Mouse (Mus musculus) stomach, embryonic 14.5 days (tissue): Measurements from ENCODE around the gene Grm4. TPM values are rescaled to one million over a fixed set of nuclear protein-coding genes. Genes with fewer than 3 reads are reported as not detected.

Experiments used
- ATAC-seq: fragments of 200-750 bp; cut with Nextera tagmentation; 2 replicates; pipeline ENCODE4 v1.8.0; 2017; ENCODE audit warnings: low read depth, moderate TSS enrichment; ENCODE audit not compliant: insufficient number of reproducible peaks, insufficient read depth, low FRiP score
- H3K27ac ChIP-seq: fragments of 300-500 bp; sonication (generic); 2 replicates; pipeline ENCODE4 v1.5.1; 2014; ENCODE audit warnings: mild to moderate bottlenecking, low read length, moderate library complexity, mixed read lengths
- H3K27me3 ChIP-seq: fragments of 300-500 bp; sonication (generic); 2 replicates; pipeline ENCODE4 v1.6.1; 2014; ENCODE audit warnings: low read length, control low read depth, mixed read lengths; ENCODE audit not compliant: control insufficient read depth, insufficient read depth
- H3K36me3 ChIP-seq: fragments of 300-500 bp; sonication (generic); 2 replicates; pipeline ENCODE4 v1.6.1; 2014; ENCODE audit warnings: mild to moderate bottlenecking, control low read depth, low read length, moderate library complexity, mixed read lengths; ENCODE audit not compliant: control insufficient read depth, insufficient read depth
- H3K4me1 ChIP-seq: fragments of 300-500 bp; sonication (generic); 2 replicates; pipeline ENCODE4 v1.6.1; 2014; ENCODE audit warnings: low read length, control low read depth, mixed read lengths; ENCODE audit not compliant: control insufficient read depth, insufficient read depth
- H3K4me2 ChIP-seq: fragments of 300-500 bp; sonication (generic); replicated peaks from 2 replicates; pipeline ENCODE4 v1.6.1; 2014; ENCODE audit warnings: low read depth, low read length, control low read depth
- H3K4me3 ChIP-seq: fragments of 300-500 bp; sonication (generic); 2 replicates; pipeline ENCODE4 v1.5.1; 2014; ENCODE audit warnings: low read depth, low read length, control low read depth
- H3K9ac ChIP-seq: fragments of 300-500 bp; sonication (generic); replicated peaks from 2 replicates; pipeline ENCODE4 v1.6.1; 2014; ENCODE audit warnings: low read depth, mild to moderate bottlenecking, control low read depth, low read length, moderate library complexity, mixed read lengths
- H3K9me3 ChIP-seq: fragments of 300-500 bp; sonication (generic); 2 replicates; pipeline ENCODE4 v1.6.1; 2016; ENCODE audit warnings: low read depth, low read length, control low read depth; ENCODE audit not compliant: control insufficient read depth
- WGBS: fragments of 180-500 bp; shearing (Covaris S2); extraction: QIAGEN DNeasy Blood & Tissue Kit; methylation state at CpG from one replicate; pipeline ENCODE4 v1.1.7; 2014; 5-methylcytosine and 5-hydroxymethylcytosine counted together
- polyA plus RNA-seq: library from polyadenylated mRNA; unstranded; fragments of >200 nt; fragmentation: Nextera tagmentation; extraction: Ambion mirVana; gene quantifications from 2 replicates; pipeline ENCODE4 v1.2.1, GENCODE M21; 2014

Gene Grm4
- polyA plus RNA-seq, 1 experiment from 2014 or later = 0.17 TPM

DNA sequence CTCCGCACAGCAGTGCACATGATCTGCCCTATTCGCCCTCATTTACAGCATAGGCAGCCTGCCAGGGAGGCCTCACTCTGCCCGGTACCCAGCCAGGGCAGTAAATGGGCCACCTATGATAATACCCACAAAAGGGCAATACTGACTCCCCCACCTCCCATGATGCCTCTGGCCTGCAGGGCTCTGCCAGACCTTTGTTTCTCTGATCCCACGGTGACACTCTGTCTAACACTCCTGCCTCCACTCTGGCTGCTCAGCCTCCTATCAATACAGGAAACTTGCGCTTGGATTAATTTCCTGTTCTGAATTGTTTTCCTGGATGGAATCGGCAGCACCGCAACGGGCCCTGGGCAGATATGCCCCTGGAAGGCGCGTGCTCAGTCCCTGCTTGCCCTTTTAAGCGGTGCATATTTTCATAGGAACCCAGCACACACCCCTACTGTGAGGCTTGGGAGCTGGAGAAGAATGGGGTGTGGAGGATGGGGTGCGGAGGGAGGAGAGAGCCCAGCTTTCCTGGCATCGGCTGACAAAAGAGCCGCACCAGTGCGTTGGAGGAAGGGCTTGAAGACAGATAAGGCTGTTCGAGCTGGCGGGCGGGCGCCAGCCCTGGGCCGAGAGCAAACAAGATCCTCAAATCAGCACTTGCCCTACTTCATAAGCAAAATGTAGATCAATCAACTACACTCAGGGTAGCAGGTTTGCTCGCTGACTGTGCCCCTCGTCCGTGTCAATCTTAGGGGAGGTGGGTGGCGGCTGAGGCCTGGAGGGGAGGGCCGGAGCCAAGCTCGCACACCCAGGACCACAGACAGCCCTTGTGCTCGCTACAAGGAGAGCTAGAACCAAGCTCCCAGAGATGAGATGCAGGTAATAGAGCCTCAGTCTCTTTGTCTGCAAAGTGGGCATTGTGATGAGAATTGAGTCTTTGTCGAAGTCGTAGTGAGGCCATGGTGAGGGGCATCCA, 40.8 kb downstream of the Grm4 start:
- Histone ChIP-seq H3K4me3 (no peak overlapping the region), H3K9me3 (no peaks in the 10 kb centered on the region), H3K27me3 (no peaks in the 10 kb centered on the region), H3K4me1 (0 out of 2 replicates have a peak, but pooled peaks cover 2% of the 10 kb centered on the region), H3K9ac (no peak overlapping the region), H3K27ac (peak overlapping the region; percentile 52; the same call in 1 of the 2 replicates), H3K36me3 (no peaks in the 10 kb centered on the region), H3K4me2 (0 out of 2 replicates have a peak overlapping the region, but pooled peaks have one; percentile 10)
- WGBS = 41% methylated on average over 29 of the region's 29 CpGs
- ATAC-seq = peak; percentile 76

DNA sequence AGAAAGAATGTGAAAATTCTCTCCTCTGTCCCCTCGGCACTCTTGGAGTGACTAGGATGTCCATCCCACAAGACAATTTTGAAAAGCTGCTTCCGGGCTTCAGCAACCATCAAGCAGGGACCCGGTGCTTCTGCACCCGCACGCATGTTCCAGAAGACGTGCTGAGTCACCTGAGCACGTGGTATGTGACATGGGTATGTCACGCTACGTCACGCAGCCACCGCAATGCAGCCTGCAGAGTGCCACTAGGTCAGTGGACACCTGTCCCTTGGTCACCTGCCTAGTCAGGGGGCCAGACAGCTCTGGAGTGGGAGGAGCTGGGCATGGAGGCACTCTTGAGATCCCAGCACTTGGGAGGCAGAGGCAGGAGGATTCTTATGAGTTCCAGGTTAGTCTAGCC, 45.6 kb downstream of the Grm4 start:
- Histone ChIP-seq H3K9ac (no peak overlapping the region), H3K36me3 (no peaks in the 10 kb centered on the region), H3K27me3 (no peaks in the 10 kb centered on the region), H3K9me3 (no peaks in the 10 kb centered on the region), H3K4me3 (no peak overlapping the region), H3K27ac (no peak overlapping the region), H3K4me1 (no peaks in the 10 kb centered on the region), H3K4me2 (no peak overlapping the region)
- WGBS = 89% methylated on average over 11 of the region's 11 CpGs
- ATAC-seq = no peak

DNA sequence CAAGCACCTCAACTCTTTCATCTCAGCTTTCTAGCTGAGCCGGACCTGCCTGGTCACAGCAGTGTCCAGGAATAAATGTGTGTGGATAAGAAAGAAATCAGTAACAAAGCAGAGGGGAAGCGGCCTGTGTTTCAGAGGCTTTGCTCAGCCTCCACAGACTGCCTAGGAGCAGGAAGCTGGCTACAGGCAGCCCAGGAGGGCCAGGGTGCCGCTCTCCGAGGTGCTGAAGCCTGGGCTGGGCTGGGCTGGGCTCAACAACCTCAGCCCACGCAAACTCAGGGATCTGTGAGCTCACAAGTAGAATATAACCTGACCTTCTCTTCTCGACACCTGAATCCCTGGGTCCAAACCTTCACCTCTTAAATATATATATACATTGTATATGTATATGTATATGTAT, 54.6 kb downstream of the Grm4 start:
- H3K27me3 ChIP-seq = no peaks in the 10 kb centered on the region
- no peak overlapping the region for H3K9ac ChIP-seq
- no peak overlapping the region for H3K4me3 ChIP-seq
- H3K36me3 ChIP-seq = no peaks in the 10 kb centered on the region
- H3K4me1 ChIP-seq = no peaks in the 10 kb centered on the region
- no peaks in the 10 kb centered on the region for H3K9me3 ChIP-seq
- 0 out of 2 replicates have a peak, but pooled peaks have one; percentile 42 for ATAC-seq
- H3K4me2 ChIP-seq = no peak overlapping the region
- H3K27ac ChIP-seq = no peak overlapping the region
- WGBS = 20% methylated on average over 6 of the region's 6 CpGs

DNA sequence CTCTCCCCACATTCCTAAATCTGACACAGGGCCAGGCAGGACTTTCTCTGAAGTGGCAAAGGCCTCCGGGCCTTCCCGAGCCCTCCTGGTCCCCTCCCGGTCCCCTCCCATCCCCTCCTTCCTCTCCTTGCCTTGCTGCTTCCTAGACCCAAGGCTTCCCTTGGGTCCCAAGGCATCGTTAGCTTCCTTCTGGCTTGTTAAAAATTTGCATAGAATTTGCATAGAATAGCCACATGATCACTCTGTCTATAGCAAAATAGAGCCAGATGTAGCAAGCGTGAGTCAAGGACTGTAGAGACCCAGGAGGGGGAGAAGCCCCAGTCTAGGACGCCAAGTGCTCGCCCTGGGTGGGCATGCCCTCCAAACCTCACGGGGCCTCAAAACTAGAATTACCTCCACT, 55.3 kb downstream of the Grm4 start:
- Histone ChIP-seq H3K9ac (no peak overlapping the region), H3K27ac (no peak overlapping the region), H3K27me3 (no peaks in the 10 kb centered on the region), H3K36me3 (no peaks in the 10 kb centered on the region), H3K4me2 (no peak overlapping the region), H3K9me3 (no peaks in the 10 kb centered on the region), H3K4me1 (no peaks in the 10 kb centered on the region), H3K4me3 (no peak overlapping the region)
- 76% methylated on average over 8 of the region's 8 CpGs for WGBS
- ATAC-seq = no peak

DNA sequence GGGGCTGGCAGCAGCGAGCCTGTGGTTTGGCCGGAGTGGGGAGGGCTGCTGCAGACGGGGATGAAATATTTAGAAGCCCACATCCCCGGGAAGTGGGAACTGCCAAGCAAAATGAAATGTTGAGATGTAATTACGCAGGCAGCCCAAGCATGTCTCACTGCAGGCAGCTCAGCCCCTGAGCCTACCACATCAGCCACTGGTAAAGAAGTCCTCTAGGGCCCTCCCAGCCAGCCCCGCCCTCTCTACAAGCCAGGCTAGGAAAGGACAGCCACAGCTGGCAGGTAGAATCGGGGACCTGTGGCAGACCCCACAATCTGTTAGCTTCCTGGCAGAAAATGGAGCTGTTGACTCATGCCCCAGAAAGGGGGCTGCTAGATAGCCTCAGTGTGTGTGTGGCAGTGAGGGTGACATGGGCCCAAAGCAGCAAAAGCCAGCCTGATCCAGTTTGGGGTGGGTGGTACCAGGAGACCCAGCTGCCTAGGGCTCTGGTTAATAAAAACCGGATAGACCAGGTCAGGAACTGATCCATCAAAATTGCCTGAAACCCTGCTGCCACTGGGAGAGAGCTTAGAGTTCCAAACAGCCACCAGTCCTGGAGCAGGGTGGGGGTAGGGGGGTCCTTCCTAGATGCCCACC, 56.8 kb downstream of the Grm4 start:
- WGBS = 47% methylated on average over 8 of the region's 8 CpGs
- no peak for ATAC-seq

DNA sequence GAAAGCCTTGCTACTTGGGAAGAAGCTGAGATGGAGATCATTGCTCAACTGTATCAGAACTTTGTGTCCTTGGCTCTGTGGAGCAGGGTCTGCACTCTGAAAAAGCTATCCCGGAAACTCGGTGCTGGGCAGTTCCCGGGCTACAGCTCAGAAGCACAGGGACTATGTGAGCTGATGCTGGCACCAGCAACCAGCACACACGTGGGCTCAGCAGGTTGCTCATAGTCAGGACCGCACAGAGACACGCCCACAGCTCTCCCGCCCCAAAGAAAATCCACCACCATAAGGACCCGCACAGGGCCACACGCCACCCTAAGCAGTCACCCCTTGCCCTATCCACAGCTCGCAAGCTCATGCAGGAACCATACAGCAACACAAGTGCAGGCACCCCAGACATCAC, 61.2 kb downstream of the Grm4 start:
- H3K4me3 ChIP-seq = no peak overlapping the region
- H3K4me1 ChIP-seq = no peaks in the 10 kb centered on the region
- no peaks in the 10 kb centered on the region for H3K9me3 ChIP-seq
- no peak overlapping the region for H3K27ac ChIP-seq
- WGBS = 67% methylated on average over 10 of the region's 10 CpGs
- no peaks in the 10 kb centered on the region for H3K36me3 ChIP-seq
- H3K4me2 ChIP-seq = no peak overlapping the region
- H3K27me3 ChIP-seq = no peaks in the 10 kb centered on the region
- H3K9ac ChIP-seq = no peak overlapping the region
- no peak for ATAC-seq

More for the DNA sequence above, 56.8 kb downstream of the Grm4 start:
- H3K4me1 ChIP-seq = no peaks in the 10 kb centered on the region
- H3K27ac ChIP-seq = no peak overlapping the region
- no peak overlapping the region for H3K4me2 ChIP-seq
- H3K36me3 ChIP-seq = no peaks in the 10 kb centered on the region
- no peaks in the 10 kb centered on the region for H3K27me3 ChIP-seq
- H3K9me3 ChIP-seq = no peaks in the 10 kb centered on the region
- no peak overlapping the region for H3K9ac ChIP-seq
- H3K4me3 ChIP-seq = no peak overlapping the region

DNA sequence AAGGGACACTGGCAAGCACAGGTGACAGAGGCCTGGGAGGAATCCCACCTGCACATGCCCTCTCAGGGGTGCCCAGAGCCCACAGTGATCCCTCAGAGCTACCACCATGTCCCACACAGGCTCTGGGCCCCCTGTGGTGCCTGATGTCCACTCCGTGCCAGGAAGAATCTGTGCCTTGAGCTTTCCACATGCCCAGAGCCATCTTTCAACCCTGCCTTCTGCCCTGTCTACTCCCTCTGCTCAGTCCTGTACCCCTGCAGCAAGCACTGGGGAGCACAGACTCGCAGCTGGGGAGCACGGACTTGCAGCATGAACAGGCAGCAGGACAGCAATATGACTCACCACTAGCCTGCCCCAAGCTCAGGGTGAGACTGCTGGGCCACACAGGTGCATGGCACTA, 62.0 kb downstream of the Grm4 start:
- H3K4me1 ChIP-seq = no peaks in the 10 kb centered on the region
- no peak for ATAC-seq
- no peak overlapping the region for H3K9ac ChIP-seq
- H3K9me3 ChIP-seq = no peaks in the 10 kb centered on the region
- H3K27me3 ChIP-seq = no peaks in the 10 kb centered on the region
- H3K4me3 ChIP-seq = no peak overlapping the region
- WGBS = 84% methylated on average over 3 of the region's 3 CpGs
- no peaks in the 10 kb centered on the region for H3K36me3 ChIP-seq
- H3K27ac ChIP-seq = no peak overlapping the region
- no peak overlapping the region for H3K4me2 ChIP-seq

DNA sequence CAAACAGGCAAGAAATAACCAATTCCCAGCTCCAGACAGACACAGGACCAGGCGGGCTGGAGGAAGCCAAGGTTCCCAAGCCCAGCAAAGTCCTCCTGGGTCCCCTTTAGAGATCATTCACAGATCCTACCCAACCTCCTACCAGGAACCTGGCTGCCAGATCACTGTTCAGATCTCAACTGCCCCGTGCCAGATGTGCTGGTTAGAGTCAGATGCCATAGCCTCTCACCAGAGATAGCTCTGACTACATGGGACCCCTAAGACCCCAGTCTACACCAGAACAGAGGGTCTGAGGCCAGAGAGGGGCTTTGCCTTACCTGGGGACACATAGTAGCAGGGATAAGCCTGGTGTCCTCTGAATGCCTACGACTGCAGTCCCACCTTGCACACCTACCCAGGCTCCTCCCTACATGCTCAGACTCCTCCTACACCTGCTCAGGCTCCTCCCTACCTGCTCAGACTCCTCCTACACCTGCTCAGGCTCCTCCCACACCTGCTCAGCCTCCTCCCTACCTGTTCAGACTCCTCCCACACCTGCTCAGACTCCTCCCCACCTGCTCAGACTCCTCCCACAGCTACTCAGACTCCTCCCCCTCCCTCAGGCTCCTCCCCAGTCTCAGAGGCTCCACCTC, 63.2 kb downstream of the Grm4 start:
- ATAC-seq = no peak
- Histone ChIP-seq H3K4me1 (no peaks in the 10 kb centered on the region), H3K9me3 (no peaks in the 10 kb centered on the region)

More for the DNA sequence above, 63.2 kb downstream of the Grm4 start:
- no peaks in the 10 kb centered on the region for H3K36me3 ChIP-seq
- no peak overlapping the region for H3K4me2 ChIP-seq
- no peaks in the 10 kb centered on the region for H3K27me3 ChIP-seq
- H3K27ac ChIP-seq = no peak overlapping the region
- WGBS = 71% methylated on average over 3 of the region's 3 CpGs
- H3K4me3 ChIP-seq = no peak overlapping the region
- H3K9ac ChIP-seq = no peak overlapping the region
